Mouse (Mus musculus): ENCODE measurements at regions not wholly inside any gene's neighbourhood (a gene's known extent, or its start where the extent isn't known, plus 50 kb on each side); places are given as distances from the start of the nearest gene placed in this dataset.

DNA sequence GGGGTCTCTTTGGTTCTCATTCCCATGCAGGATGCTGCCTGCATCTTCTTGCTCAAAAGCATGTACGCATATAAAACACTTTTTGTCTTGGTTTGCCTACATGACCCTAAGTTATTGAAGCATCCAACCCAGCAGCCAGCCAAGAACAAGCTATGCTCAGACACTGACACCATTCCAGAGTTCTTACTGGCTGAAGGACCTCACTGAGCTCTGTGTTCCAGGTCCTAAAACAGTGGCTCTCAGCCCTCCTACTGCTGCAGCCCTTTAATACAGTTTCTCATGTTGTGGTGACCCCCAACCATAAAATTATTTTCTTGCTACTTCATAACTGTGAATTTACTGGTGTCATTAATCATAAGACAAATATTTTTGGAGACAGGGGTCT, 450.4 kb downstream of the Tns1 start:
- H3K4me3 ChIP-seq (replicated peaks): no peak overlapping the region
- no peak overlapping the region for H3K9ac ChIP-seq
- no peaks in the 10 kb centered on the region for H3K36me3 ChIP-seq (replicated peaks)
- peaks cover 11% of the 10 kb centered on the region for H3K4me1 ChIP-seq
- ATAC-seq (ENCODE audit: low FRiP score): no peak
- H3K9me3 ChIP-seq: no peaks in the 10 kb centered on the region
- H3K4me2 ChIP-seq: no peak overlapping the region
- peak overlapping the region; percentile 31; the same call in 1 of the 2 replicates for H3K27ac ChIP-seq
- no peaks in the 10 kb centered on the region for H3K27me3 ChIP-seq
- WGBS: 50% methylated on average over 1 of the region's 1 CpGs

GRCm38 (mm10) chr1:73673191-73673850, 450.9 kb downstream of the Tns1 start:
- peaks cover 11% of the 10 kb centered on the region for H3K4me1 ChIP-seq
- H3K4me2 ChIP-seq: no peak overlapping the region
- WGBS: 11% methylated on average over 4 of the region's 4 CpGs
- H3K4me3 ChIP-seq (replicated peaks): no peak overlapping the region
- H3K27ac ChIP-seq: peak overlapping the region; percentile 31; the same call in 1 of the 2 replicates
- H3K9ac ChIP-seq: no peak overlapping the region
- no peaks in the 10 kb centered on the region for H3K27me3 ChIP-seq
- ATAC-seq (ENCODE audit: low FRiP score): peak; percentile 36; the same call in 1 of the 2 replicates
- no peaks in the 10 kb centered on the region for H3K36me3 ChIP-seq (replicated peaks)
- H3K9me3 ChIP-seq: no peaks in the 10 kb centered on the region

DNA sequence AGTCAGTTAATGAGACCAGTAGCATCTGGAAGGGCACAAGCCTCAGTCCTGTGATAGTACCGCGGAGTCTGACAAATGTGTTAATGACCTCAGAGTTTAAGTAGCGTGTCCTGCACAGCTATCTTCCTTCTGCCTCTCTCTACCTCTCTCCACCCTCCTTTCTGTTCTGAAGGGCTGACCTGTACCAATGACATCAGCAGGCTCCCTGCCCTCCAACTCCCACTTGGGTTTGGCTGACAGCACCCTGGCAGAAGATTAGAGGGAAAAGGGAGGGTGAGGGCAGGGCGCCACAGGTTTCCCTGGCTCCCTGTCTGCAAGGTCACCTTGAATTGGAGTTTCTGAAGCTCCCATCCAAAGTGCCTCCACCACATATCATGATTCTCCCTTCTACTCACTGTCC, 452.0 kb downstream of the Tns1 start:
- peaks cover 11% of the 10 kb centered on the region for H3K4me1 ChIP-seq
- no peak overlapping the region for H3K4me2 ChIP-seq
- no peak overlapping the region for H3K27ac ChIP-seq
- no peak overlapping the region for H3K4me3 ChIP-seq (replicated peaks)
- ATAC-seq (ENCODE audit: low FRiP score): no peak
- 90% methylated on average over 4 of the region's 4 CpGs for WGBS
- H3K36me3 ChIP-seq (replicated peaks): no peaks in the 10 kb centered on the region
- no peak overlapping the region for H3K9ac ChIP-seq
- H3K9me3 ChIP-seq: no peaks in the 10 kb centered on the region
- H3K27me3 ChIP-seq: no peaks in the 10 kb centered on the region

DNA sequence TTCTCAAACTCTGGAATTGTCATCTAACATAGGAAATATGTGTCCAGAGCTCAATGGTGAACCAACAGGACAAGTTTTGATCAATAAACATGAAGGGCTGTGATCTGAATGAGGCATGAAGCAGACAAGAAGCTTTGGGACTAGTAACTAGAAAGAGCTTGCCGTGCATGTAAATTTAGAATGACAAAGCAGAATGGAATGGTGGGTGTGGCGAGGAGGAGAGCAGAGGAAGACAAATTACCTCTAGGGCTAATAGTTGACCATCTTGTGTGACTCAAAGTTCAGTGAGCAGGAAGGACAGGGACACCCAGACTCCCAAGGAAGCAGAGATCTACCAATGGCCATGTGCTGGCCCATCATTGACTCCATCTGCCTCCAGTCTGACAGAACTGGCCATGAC, 455.6 kb downstream of the Tns1 start:
- H3K9ac ChIP-seq: no peak overlapping the region
- no peaks in the 10 kb centered on the region for H3K27me3 ChIP-seq
- no peak overlapping the region for H3K27ac ChIP-seq
- H3K9me3 ChIP-seq: no peaks in the 10 kb centered on the region
- 88% methylated on average over 2 of the region's 2 CpGs for WGBS
- peaks cover 9% of the 10 kb centered on the region for H3K4me1 ChIP-seq
- no peaks in the 10 kb centered on the region for H3K36me3 ChIP-seq (replicated peaks)
- no peak overlapping the region for H3K4me3 ChIP-seq (replicated peaks)
- H3K4me2 ChIP-seq: no peak overlapping the region
- no peak for ATAC-seq (ENCODE audit: low FRiP score)

DNA sequence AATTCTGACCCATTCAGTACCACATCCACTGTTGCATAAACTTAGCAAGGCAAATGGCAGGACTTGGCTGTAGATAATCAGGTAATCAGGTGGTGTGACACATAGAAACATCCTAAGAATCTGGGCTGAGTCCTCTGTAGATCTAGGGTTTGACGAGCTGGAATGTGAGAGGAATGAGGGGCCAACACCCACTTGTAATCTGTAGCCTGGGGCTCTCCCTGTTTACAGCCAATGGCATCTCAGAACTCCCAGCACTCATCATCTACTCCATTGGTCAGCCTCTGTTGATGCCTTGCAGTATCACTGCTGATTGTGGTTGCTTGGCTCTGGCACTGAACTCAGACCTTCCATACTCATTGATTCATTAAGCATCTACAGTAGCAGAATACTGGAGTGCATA, 460.7 kb downstream of the Tns1 start:
- Histone ChIP-seq H3K9ac (no peak overlapping the region), H3K4me3 (replicated peaks) (no peak overlapping the region), H3K9me3 (no peaks in the 10 kb centered on the region), H3K4me2 (no peak overlapping the region), H3K4me1 (no peaks in the 10 kb centered on the region), H3K36me3 (replicated peaks) (no peaks in the 10 kb centered on the region), H3K27ac (no peak overlapping the region), H3K27me3 (no peaks in the 10 kb centered on the region)
- 65% methylated on average over 1 of the region's 1 CpGs for WGBS
- ATAC-seq (ENCODE audit: low FRiP score): no peak

- no peaks in the 10 kb centered on the region for H3K27me3 ChIP-seq
- peaks cover 42% of the 10 kb centered on the region for H3K4me1 ChIP-seq
- no peak overlapping the region for H3K4me3 ChIP-seq (replicated peaks)
- H3K36me3 ChIP-seq (replicated peaks): no peaks in the 10 kb centered on the region
- no peak overlapping the region for H3K4me2 ChIP-seq
- H3K9me3 ChIP-seq: no peaks in the 10 kb centered on the region
- no peak overlapping the region for H3K27ac ChIP-seq
- H3K9ac ChIP-seq: no peak overlapping the region
- ATAC-seq (ENCODE audit: low FRiP score): no peak
- whole genome bisulfite sequencing: 84% methylated on average over 3 of the region's 3 CpGs
Measured at GRCm38 (mm10) chr1:73645011-73645410, 479.2 kb downstream of the Tns1 start.

DNA sequence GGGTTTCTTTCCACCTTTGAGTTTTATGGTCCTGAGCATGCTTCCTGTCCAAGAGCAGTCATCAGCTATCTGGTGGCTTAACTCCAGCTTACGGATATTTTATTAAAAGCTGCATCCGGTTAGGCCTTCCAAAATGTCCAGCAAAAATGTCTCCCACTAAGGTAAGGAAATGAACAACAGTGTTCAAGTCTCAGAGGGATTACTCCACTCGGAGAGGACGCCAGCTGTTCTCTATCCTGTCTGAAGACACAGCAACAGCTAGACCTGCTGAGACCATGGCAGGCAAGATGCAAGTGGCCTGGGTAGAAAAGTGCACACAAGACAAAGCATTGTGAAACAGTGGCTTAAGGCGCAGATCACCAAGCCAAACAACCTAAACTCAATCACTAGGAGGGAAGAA, 479.9 kb downstream of the Tns1 start:
- Histone ChIP-seq H3K27ac (no peak overlapping the region), H3K9me3 (no peaks in the 10 kb centered on the region), H3K4me1 (peaks cover 43% of the 10 kb centered on the region), H3K4me3 (replicated peaks) (no peak overlapping the region), H3K9ac (no peak overlapping the region), H3K36me3 (replicated peaks) (no peaks in the 10 kb centered on the region), H3K4me2 (no peak overlapping the region), H3K27me3 (no peaks in the 10 kb centered on the region)
- no peak for ATAC-seq (ENCODE audit: low FRiP score)
- 75% methylated on average over 5 of the region's 5 CpGs for WGBS

DNA sequence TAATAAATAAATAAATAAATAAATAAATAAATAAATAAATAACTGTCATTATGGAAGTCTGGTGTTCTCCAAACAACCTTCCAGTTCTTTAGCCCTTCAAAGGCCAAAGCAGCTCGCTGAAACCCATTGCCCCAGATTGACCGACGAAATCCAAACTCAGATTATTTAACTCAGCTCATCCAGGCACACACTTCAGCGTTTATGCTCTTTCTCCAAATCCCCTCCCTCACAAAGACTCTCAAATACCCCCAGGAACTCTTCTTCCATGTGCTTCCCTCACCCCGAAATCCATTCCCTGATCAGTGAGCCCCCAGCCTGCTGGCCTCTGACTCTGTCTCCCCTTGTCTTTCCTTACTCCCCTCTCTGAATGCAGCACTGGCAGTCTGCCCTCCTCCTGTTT, 480.8 kb downstream of the Tns1 start:
- Histone ChIP-seq H3K4me2 (no peak overlapping the region), H3K4me3 (replicated peaks) (no peak overlapping the region), H3K27me3 (no peaks in the 10 kb centered on the region), H3K4me1 (peaks cover 43% of the 10 kb centered on the region), H3K27ac (no peak overlapping the region), H3K36me3 (replicated peaks) (no peaks in the 10 kb centered on the region), H3K9ac (no peak overlapping the region), H3K9me3 (no peaks in the 10 kb centered on the region)
- WGBS: 72% methylated on average over 5 of the region's 5 CpGs
- no peak for ATAC-seq (ENCODE audit: low FRiP score)

DNA sequence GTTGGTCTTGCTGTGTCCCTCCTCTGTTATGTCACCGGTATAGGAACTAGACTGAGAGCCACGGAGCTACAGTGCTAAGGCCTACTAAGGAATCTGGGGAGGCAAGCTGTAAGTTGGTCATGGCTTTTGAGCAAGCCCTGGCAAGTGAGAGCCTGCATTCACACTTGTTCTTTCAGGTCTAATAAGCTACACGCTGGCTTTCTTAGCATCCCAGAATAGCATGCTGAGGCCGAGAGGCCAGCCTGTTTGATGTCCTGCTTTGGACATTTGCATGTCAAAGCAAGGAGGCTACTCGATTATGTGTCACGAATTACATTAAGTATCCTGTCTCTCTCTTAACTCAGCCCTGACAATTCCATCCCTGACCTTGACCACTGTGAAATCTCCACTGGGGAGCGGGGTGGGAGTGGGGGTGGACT, 481.5 kb downstream of the Tns1 start:
- peak; percentile 35 for ATAC-seq (ENCODE audit: low FRiP score)
- peak overlapping the region; percentile 89 for H3K27ac ChIP-seq
- H3K9me3 ChIP-seq: no peaks in the 10 kb centered on the region

DNA sequence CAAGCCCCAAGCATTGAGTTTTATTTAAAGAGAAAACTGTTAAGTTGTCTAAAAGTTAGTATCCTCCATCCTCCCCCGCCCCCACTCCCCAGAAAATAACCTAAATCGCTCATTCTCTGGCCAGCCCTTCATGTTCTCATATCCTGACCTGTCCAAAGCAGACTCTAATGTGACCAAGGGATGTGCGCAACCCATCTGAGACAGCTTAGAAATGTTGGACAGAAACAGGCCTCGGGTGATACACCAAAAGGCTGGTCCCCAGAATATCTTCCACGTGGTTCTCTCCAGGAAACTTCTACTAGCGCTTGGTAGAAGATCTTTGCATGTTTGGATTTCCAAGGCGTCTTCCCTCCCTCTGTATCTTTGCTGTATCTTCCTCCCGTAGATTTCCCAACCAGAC, 482.8 kb downstream of the Tns1 start:
- Histone ChIP-seq H3K27me3 (no peaks in the 10 kb centered on the region), H3K27ac (peak overlapping the region; percentile 89), H3K4me2 (peak overlapping the region; percentile 21; the same call in 1 of the 2 replicates), H3K9ac (no peak overlapping the region), H3K9me3 (no peaks in the 10 kb centered on the region), H3K36me3 (replicated peaks) (no peaks in the 10 kb centered on the region), H3K4me3 (replicated peaks) (no peak overlapping the region), H3K4me1 (peaks cover 43% of the 10 kb centered on the region)
- 76% methylated on average over 8 of the region's 8 CpGs for WGBS
- ATAC-seq (ENCODE audit: low FRiP score): no peak; the same call in 1 of the 2 replicates

More for the DNA sequence above, 481.5 kb downstream of the Tns1 start:
- Histone ChIP-seq H3K36me3 (replicated peaks) (no peaks in the 10 kb centered on the region), H3K4me2 (no peak overlapping the region; the same call in 1 of the 2 replicates), H3K4me3 (replicated peaks) (no peak overlapping the region), H3K4me1 (peaks cover 43% of the 10 kb centered on the region), H3K27me3 (no peaks in the 10 kb centered on the region), H3K9ac (no peak overlapping the region)
- WGBS: 13% methylated on average over 7 of the region's 7 CpGs

- Histone ChIP-seq H3K4me3 (replicated peaks) (0 out of 2 replicates have a peak overlapping the region, but pooled peaks have one; percentile 5), H3K27me3 (no peaks in the 10 kb centered on the region), H3K9me3 (no peaks in the 10 kb centered on the region), H3K36me3 (replicated peaks) (no peaks in the 10 kb centered on the region), H3K27ac (peak overlapping the region; percentile 89), H3K4me2 (peak overlapping the region; percentile 21), H3K4me1 (peaks cover 43% of the 10 kb centered on the region), H3K9ac (peak overlapping the region; percentile 38; the same call in 1 of the 2 replicates)
- 15% methylated on average over 12 of the region's 12 CpGs for WGBS
- ATAC-seq (ENCODE audit: low FRiP score): peak; percentile 80
Measured at GRCm38 (mm10) chr1:73640726-73641451, 483.4 kb downstream of the Tns1 start.

DNA sequence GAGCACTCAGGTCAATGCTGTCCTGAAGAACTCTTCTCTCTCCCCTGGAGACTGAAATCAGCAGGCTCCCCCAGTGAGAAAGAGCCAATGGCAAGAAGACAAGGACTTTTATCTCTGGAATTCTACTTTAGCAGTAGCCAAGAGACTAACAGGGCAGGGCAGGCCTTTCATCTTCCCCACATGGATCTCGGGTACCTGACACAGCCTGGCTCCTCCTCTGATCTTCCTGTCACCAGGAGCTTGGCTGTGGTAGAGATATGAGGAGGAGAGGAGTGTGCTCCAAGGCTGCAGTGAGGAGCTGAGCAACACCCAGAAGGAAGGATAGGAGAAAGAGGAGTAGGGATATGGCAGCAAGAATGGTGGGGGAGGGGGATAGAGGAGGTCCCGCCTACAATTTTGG, 488.5 kb downstream of the Tns1 start:
- no peak for ATAC-seq (ENCODE audit: low FRiP score)
- no peak overlapping the region for H3K4me2 ChIP-seq
- H3K27ac ChIP-seq: no peak overlapping the region
- H3K36me3 ChIP-seq (replicated peaks): no peaks in the 10 kb centered on the region
- H3K9ac ChIP-seq: no peak overlapping the region
- peaks cover 8% of the 10 kb centered on the region for H3K4me1 ChIP-seq
- no peak overlapping the region for H3K4me3 ChIP-seq (replicated peaks)
- H3K9me3 ChIP-seq: no peaks in the 10 kb centered on the region
- 82% methylated on average over 2 of the region's 2 CpGs for WGBS
- H3K27me3 ChIP-seq: no peaks in the 10 kb centered on the region

- Histone ChIP-seq H3K27me3 (no peaks in the 10 kb centered on the region), H3K4me1 (no peaks in the 10 kb centered on the region), H3K4me3 (replicated peaks) (no peak overlapping the region), H3K4me2 (no peak overlapping the region), H3K36me3 (replicated peaks) (no peaks in the 10 kb centered on the region), H3K9me3 (no peaks in the 10 kb centered on the region), H3K9ac (no peak overlapping the region), H3K27ac (no peak overlapping the region)
- 94% methylated on average over 4 of the region's 4 CpGs for WGBS
- no peak for ATAC-seq (ENCODE audit: low FRiP score)
Measured at GRCm38 (mm10) chr1:73634871-73635270, 489.4 kb downstream of the Tns1 start.
